Mouse (Mus musculus): ENCODE results near the gene AC134908.4. TPM values are rescaled to one million over a fixed set of nuclear protein-coding genes. Genes with fewer than 3 reads are reported as not detected.

Gene AC134908.4
- polyA plus RNA-seq, 1 experiment from 2014 or later: not detected

- WGBS: 78% methylated on average over 6 of the region's 6 CpGs
- Histone ChIP-seq H3K4me3 (ENCODE audit: low read depth, low read length) (no peak overlapping the region), H3K27ac (replicated peaks; ENCODE audit: low read depth, low read length) (no peak overlapping the region), H3K27me3 (replicated peaks; ENCODE audit: control insufficient read depth, insufficient read depth, low read length) (no peaks in the 10 kb centered on the region), H3K4me2 (ENCODE audit: low read depth, low read length) (no peak overlapping the region), H3K9me3 (ENCODE audit: control insufficient read depth, low read length) (no peaks in the 10 kb centered on the region), H3K9ac (ENCODE audit: low read depth, low read length) (no peak overlapping the region), H3K4me1 (ENCODE audit: control insufficient read depth, insufficient read depth, low read length) (peaks cover 14% of the 10 kb centered on the region), H3K36me3 (ENCODE audit: control insufficient read depth, insufficient read depth, low read length) (peaks cover 50% of the 10 kb centered on the region)
- ATAC-seq (ENCODE audit: low read depth) (no peak), DNase-seq (ENCODE audit: low spot score) (no peak)
Measured at GRCm38 (mm10) chr17:25781339-25781738, 14.1 kb downstream of the AC134908.4 start.

- H3K36me3 ChIP-seq (ENCODE audit: control insufficient read depth, insufficient read depth, low read length): peaks cover 38% of the 10 kb centered on the region
- 0 out of 2 replicates have a peak, but pooled peaks cover 3% of the 10 kb centered on the region for H3K4me1 ChIP-seq (ENCODE audit: control insufficient read depth, insufficient read depth, low read length)
- H3K9me3 ChIP-seq (ENCODE audit: control insufficient read depth, low read length): no peaks in the 10 kb centered on the region
- WGBS: 90% methylated on average over 5 of the region's 5 CpGs
- no peak overlapping the region for H3K4me3 ChIP-seq (ENCODE audit: low read depth, low read length)
- ATAC-seq (ENCODE audit: low read depth) (no peak), DNase-seq (ENCODE audit: low spot score) (no peak)
- no peaks in the 10 kb centered on the region for H3K27me3 ChIP-seq (replicated peaks; ENCODE audit: control insufficient read depth, insufficient read depth, low read length)
- H3K9ac ChIP-seq (ENCODE audit: low read depth, low read length): no peak overlapping the region
- H3K4me2 ChIP-seq (ENCODE audit: low read depth, low read length): no peak overlapping the region
- no peak overlapping the region for H3K27ac ChIP-seq (replicated peaks; ENCODE audit: low read depth, low read length)
Measured at GRCm38 (mm10) chr17:25777948-25778347, 17.5 kb downstream of the AC134908.4 start.

GRCm38 (mm10) chr17:25775318-25776062 is 20.0 kb downstream of the AC134908.4 start:
- ATAC-seq (ENCODE audit: low read depth) (no peak), DNase-seq (ENCODE audit: low spot score) (no peak)
- no peak overlapping the region for H3K4me3 ChIP-seq (ENCODE audit: low read depth, low read length)
- no peak overlapping the region for H3K27ac ChIP-seq (replicated peaks; ENCODE audit: low read depth, low read length)
- 0 out of 2 replicates have a peak, but pooled peaks cover 3% of the 10 kb centered on the region for H3K4me1 ChIP-seq (ENCODE audit: control insufficient read depth, insufficient read depth, low read length)
- peaks cover 15% of the 10 kb centered on the region for H3K36me3 ChIP-seq (ENCODE audit: control insufficient read depth, insufficient read depth, low read length)
- 76% methylated on average over 10 of the region's 10 CpGs for WGBS
- no peaks in the 10 kb centered on the region for H3K27me3 ChIP-seq (replicated peaks; ENCODE audit: control insufficient read depth, insufficient read depth, low read length)
- no peak overlapping the region for H3K4me2 ChIP-seq (ENCODE audit: low read depth, low read length)
- H3K9me3 ChIP-seq (ENCODE audit: control insufficient read depth, low read length): no peaks in the 10 kb centered on the region
- no peak overlapping the region for H3K9ac ChIP-seq (ENCODE audit: low read depth, low read length)

GRCm38 (mm10) chr17:25773549-25774120 is 21.8 kb downstream of the AC134908.4 start, which contains the start of gene Narfl:
Gene Narfl (plus strand): TSS chr17:25773776.
- H3K36me3 ChIP-seq (ENCODE audit: control insufficient read depth, insufficient read depth, low read length): 0 out of 2 replicates have a peak, but pooled peaks cover 5% of the 10 kb centered on the region
- no peak within 1 kb of the TSS for H3K27ac ChIP-seq (replicated peaks; ENCODE audit: low read depth, low read length)
- peak within 1 kb of the TSS; percentile 73 for H3K4me3 ChIP-seq (ENCODE audit: low read depth, low read length)
- peak; percentile 98 for DNase-seq (ENCODE audit: low spot score)
- under 1% methylated on average over 36 of the region's 37 CpGs for WGBS
- peak; percentile 89 for ATAC-seq (ENCODE audit: low read depth)
- H3K27me3 ChIP-seq (replicated peaks; ENCODE audit: control insufficient read depth, insufficient read depth, low read length): no peaks in the 10 kb centered on the region
- no peaks in the 10 kb centered on the region for H3K9me3 ChIP-seq (ENCODE audit: control insufficient read depth, low read length)
- peak within 1 kb of the TSS; percentile 89 for H3K4me2 ChIP-seq (ENCODE audit: low read depth, low read length)
- H3K9ac ChIP-seq (ENCODE audit: low read depth, low read length): peak within 1 kb of the TSS; percentile 87
- 0 out of 2 replicates have a peak, but pooled peaks cover 3% of the 10 kb centered on the region for H3K4me1 ChIP-seq (ENCODE audit: control insufficient read depth, insufficient read depth, low read length)

GRCm38 (mm10) chr17:25769331-25769730 is 26.1 kb downstream of the AC134908.4 start:
- no peaks in the 10 kb centered on the region for H3K27me3 ChIP-seq (replicated peaks; ENCODE audit: control insufficient read depth, insufficient read depth, low read length)
- H3K36me3 ChIP-seq (ENCODE audit: control insufficient read depth, insufficient read depth, low read length): no peaks in the 10 kb centered on the region
- DNase-seq (ENCODE audit: low spot score) (peak; percentile 39), ATAC-seq (ENCODE audit: low read depth) (0 out of 2 replicates have a peak, but pooled peaks have one; percentile 10)
- H3K27ac ChIP-seq (replicated peaks; ENCODE audit: low read depth, low read length): no peak overlapping the region
- H3K4me2 ChIP-seq (ENCODE audit: low read depth, low read length): no peak overlapping the region
- no peak overlapping the region for H3K9ac ChIP-seq (ENCODE audit: low read depth, low read length)
- 0 out of 2 replicates have a peak, but pooled peaks cover 3% of the 10 kb centered on the region for H3K4me1 ChIP-seq (ENCODE audit: control insufficient read depth, insufficient read depth, low read length)
- H3K9me3 ChIP-seq (ENCODE audit: control insufficient read depth, low read length): no peaks in the 10 kb centered on the region
- no peak overlapping the region for H3K4me3 ChIP-seq (ENCODE audit: low read depth, low read length)
- WGBS: 38% methylated on average over 9 of the region's 9 CpGs

- ATAC-seq (ENCODE audit: low read depth) (peak; percentile 72), DNase-seq (ENCODE audit: low spot score) (peak; percentile 86)
Measured at GRCm38 (mm10) chr17:25765886-25766285, 29.6 kb downstream of the AC134908.4 start.

GRCm38 (mm10) chr17:25762591-25762990 is 32.9 kb downstream of the AC134908.4 start:
- Histone ChIP-seq H3K27me3 (replicated peaks; ENCODE audit: control insufficient read depth, insufficient read depth, low read length) (no peaks in the 10 kb centered on the region), H3K4me2 (ENCODE audit: low read depth, low read length) (no peak overlapping the region), H3K9ac (ENCODE audit: low read depth, low read length) (no peak overlapping the region), H3K36me3 (ENCODE audit: control insufficient read depth, insufficient read depth, low read length) (no peaks in the 10 kb centered on the region), H3K9me3 (ENCODE audit: control insufficient read depth, low read length) (no peaks in the 10 kb centered on the region), H3K27ac (replicated peaks; ENCODE audit: low read depth, low read length) (no peak overlapping the region), H3K4me1 (ENCODE audit: control insufficient read depth, insufficient read depth, low read length) (no peaks in the 10 kb centered on the region), H3K4me3 (ENCODE audit: low read depth, low read length) (no peak overlapping the region)
- WGBS: 38% methylated on average over 3 of the region's 3 CpGs
- DNase-seq (ENCODE audit: low spot score) (no peak), ATAC-seq (ENCODE audit: low read depth) (no peak)

More at GRCm38 (mm10) chr17:25765886-25766285, 29.6 kb downstream of the AC134908.4 start:
- H3K27me3 ChIP-seq (replicated peaks; ENCODE audit: control insufficient read depth, insufficient read depth, low read length): no peaks in the 10 kb centered on the region
- 35% methylated on average over 4 of the region's 5 CpGs for WGBS
- H3K9me3 ChIP-seq (ENCODE audit: control insufficient read depth, low read length): no peaks in the 10 kb centered on the region
- no peak overlapping the region for H3K27ac ChIP-seq (replicated peaks; ENCODE audit: low read depth, low read length)
- H3K4me2 ChIP-seq (ENCODE audit: low read depth, low read length): no peak overlapping the region
- H3K9ac ChIP-seq (ENCODE audit: low read depth, low read length): no peak overlapping the region
- H3K4me3 ChIP-seq (ENCODE audit: low read depth, low read length): no peak overlapping the region
- no peaks in the 10 kb centered on the region for H3K4me1 ChIP-seq (ENCODE audit: control insufficient read depth, insufficient read depth, low read length)
- H3K36me3 ChIP-seq (ENCODE audit: control insufficient read depth, insufficient read depth, low read length): no peaks in the 10 kb centered on the region

GRCm38 (mm10) chr17:25761561-25761970 is 33.9 kb downstream of the AC134908.4 start:
- Histone ChIP-seq H3K27me3 (replicated peaks; ENCODE audit: control insufficient read depth, insufficient read depth, low read length) (no peaks in the 10 kb centered on the region), H3K4me2 (ENCODE audit: low read depth, low read length) (no peak overlapping the region), H3K4me3 (ENCODE audit: low read depth, low read length) (no peak overlapping the region), H3K9me3 (ENCODE audit: control insufficient read depth, low read length) (no peaks in the 10 kb centered on the region), H3K9ac (ENCODE audit: low read depth, low read length) (no peak overlapping the region), H3K36me3 (ENCODE audit: control insufficient read depth, insufficient read depth, low read length) (no peaks in the 10 kb centered on the region), H3K4me1 (ENCODE audit: control insufficient read depth, insufficient read depth, low read length) (no peaks in the 10 kb centered on the region), H3K27ac (replicated peaks; ENCODE audit: low read depth, low read length) (no peak overlapping the region)
- 29% methylated on average over 4 of the region's 4 CpGs for WGBS
- no peak; the same call in 1 of the 2 replicates for ATAC-seq (ENCODE audit: low read depth)
- peak; percentile 42 for DNase-seq (ENCODE audit: low spot score)

All from embryonic facial prominence, embryonic 14.5 days (tissue).